Mouse (Mus musculus) ES-Bruce4 (cell line): ENCODE data around the gene Kcng4.

Experiments used
- CTCF ChIP-seq: IDR thresholded peaks from one replicate; pipeline ENCODE4 v1.8.1; 2011; ENCODE audit warnings: low read depth, low read length
- EP300 ChIP-seq: IDR thresholded peaks from 2 replicates; pipeline ENCODE4 v1.6.1; 2011; ENCODE audit warnings: low read depth, low read length; ENCODE audit not compliant: insufficient read depth

DNA sequence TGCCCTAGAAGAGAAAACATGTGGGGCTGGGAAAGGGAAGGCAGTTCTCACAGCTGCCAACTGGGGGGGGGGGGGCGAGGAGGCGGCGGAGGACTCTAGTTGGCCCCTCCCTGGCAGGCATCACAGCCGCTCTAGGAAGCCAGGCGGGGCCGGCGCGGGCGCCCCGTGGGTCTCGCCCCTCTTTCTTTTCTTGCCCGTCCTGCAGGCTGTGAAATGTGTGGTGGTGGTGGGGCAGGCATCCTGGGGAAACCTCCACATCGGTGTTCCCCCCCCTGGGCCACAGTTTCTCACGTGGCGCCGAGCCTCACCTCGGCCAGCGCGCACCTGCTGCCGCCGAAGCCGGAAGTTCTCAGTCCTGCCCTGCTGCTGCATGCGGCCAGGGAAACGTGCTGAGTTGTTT, 49.6 kb downstream of the Kcng4 start:
- TF ChIP-seq EP300, result 0 out of 2 replicates have a peak, but pooled peaks have one; percentile 5
- TF ChIP-seq CTCF, result no peak
